Mouse (Mus musculus): Measurements from ENCODE around the gene Pck1. TPM values are rescaled to one million over a fixed set of nuclear protein-coding genes. Genes with fewer than 3 reads are reported as not detected.

Gene Pck1
- total RNA-seq, 2 experiments from 2014 or later: not detected

DNA sequence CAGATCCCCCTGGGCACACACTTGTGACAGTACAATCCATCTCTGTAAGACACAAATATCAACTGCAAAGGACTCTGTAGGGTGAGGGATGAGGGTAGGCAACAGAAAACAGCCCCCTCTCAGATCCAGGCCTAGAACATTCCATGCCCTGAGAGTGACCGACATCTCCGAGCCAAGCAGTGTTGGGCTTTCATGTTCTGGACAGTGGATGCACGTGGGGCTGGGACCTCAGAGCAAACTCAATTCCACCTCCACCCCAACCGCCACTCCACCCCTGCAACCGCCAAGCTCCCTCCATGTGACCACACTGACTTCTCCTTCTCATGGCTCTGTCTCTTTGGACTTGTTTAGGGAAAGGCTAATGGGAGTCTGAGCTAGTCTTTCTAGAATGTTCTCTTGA, 19.1 kb downstream of the Pck1 start:
- no peak for ATAC-seq (replicated peaks; ENCODE audit: low FRiP score, poor library complexity, severe bottlenecking)

DNA sequence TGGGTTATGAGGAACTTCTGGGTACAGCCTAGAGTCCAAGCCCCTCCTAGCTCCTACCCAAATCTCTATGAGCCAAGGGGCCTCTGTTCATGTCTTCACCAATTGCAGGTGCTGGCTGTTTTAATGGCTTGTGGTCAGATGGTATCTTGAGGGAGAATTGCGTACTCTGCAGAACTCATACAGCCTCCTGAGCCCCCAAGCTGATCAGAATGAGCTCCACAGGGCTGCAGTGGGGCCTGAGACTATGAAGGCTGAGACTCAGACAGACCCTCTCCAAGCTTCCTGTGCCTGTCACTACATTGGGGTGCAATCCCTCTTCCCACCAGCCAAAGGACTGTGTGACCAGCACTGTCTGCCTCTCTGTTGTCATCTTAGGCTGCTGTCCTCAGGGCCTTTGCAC, 19.5 kb downstream of the Pck1 start:
- no peak for ATAC-seq (replicated peaks; ENCODE audit: low FRiP score, poor library complexity, severe bottlenecking)

DNA sequence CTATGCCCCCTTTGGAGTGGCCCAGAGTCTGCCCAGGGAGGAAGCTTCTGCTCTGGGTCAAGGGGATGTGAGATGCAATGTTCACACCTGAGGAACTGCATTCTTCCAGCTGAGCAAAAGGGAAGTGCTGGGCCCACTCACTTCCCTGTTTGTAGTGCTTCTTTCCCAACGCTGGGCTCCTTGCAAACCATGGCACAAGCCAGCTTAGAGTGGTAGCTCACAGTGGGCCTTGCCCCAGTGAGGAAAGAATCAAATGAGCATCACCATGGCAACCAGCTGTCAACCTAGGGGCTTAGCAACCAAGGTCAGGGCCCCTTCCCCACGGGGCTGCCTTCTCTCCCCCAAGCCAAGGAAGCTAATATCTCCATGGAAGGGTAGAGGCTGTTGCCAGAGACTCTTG, 20.2 kb downstream of the Pck1 start:
- ATAC-seq (replicated peaks; ENCODE audit: low FRiP score, poor library complexity, severe bottlenecking): no peak

DNA sequence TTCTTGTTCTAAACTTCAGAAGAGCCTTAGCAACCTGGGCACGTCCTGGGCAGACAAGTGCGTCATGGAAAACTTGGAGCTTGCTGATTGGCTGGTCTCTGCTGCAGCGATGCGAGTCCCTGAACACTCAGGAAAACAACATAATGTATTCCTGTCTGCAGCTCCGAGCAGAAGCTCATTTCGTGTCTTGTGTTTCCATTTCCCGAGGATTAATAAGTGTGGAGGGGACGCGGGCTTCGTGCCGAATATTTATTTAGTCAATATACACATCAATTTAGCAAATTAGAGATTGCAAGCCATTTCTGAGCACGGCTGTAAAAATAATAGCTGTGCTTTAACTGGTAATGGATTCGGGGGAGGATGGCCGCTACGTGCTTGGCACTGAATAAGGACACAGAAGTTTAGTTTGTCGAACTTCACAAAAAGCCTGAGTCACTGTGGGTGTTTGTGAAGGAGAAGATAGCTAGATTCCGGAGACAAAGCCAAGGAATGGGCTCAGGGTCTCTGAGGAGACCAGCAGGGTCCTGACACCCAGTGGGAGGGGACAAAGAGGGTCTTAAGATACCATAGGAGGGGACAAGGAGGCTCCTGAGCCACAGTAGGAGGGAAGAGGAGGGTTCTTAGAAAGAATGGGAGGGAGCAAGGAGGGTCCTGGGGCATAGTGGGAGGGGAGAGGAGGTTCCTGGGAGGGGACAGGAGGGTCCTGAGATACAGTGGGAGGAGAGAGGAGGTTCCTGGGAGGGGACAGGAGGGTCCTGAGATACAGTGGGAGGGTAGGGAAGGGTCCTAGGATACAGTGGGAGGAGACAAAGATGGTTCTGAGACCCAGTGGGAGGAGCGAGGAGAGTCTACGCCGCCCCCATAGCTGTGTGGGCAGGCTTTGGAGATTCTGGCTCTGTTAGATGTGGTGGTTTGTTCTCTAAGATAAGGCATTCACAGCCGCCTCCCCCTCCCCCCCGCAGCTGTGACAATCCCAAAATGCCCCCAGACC, 21.0 kb downstream of the Pck1 start:
- no peak for ATAC-seq (replicated peaks; ENCODE audit: low FRiP score, poor library complexity, severe bottlenecking)

DNA sequence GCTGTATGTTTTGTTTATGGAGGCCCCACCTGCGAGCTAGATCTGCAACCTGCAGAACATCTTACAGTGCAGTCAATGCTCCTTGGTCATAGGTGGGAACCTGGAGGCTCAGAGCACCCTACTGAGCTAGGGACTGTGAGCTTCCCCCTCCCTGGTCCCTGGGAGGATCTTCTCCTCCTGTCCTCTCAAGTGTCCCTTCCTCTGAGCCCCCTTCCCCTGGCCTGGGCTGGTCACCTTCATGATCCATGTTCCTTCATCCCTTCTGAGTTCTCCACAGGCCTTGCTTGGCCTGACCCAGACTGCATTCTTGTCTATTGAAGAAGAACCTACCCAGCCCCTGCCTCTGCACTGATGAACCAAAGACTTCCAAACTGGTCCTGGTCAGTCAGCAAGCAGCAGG, 21.7 kb downstream of the Pck1 start:
- ATAC-seq (replicated peaks; ENCODE audit: low FRiP score, poor library complexity, severe bottlenecking): no peak

DNA sequence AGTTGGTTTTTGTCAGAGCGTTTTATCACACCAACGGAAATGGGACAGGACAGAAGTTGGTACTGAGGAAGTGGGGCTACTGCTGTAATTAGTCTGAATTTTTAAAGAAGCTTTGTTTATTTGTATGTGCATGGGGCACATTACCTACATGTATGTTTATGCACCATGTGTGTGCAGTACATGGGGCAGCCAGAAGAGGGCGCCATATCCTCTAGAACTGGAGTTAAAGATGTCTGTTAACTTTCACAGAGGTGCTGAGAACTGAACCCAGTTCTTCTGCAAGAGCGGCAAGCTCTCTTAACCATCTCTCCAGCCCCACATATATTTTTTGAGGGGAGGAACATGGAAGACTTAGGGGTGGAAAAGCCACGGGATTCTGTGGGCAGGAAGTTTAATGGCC, 22.9 kb downstream of the Pck1 start:
- ATAC-seq (replicated peaks; ENCODE audit: low FRiP score, poor library complexity, severe bottlenecking): no peak

DNA sequence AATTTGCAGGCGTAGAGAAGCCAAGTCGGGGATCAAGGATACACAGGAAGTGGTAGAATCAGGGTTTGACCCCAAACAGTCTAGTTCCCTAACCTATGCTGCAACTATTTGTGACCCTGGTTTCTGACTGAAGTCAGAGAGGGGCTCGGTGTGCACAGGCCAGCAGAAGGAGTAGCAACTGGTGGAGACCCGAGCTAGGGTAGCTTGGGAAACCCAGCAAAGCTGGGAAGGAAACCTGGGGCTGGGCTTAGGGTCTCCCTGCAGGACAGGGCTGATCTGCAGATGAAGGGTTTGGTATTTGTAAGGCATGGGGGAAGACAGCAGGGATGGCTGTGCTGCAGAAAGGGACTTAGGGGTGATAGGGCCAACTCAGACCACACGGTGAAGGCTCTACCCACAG, 24.6 kb downstream of the Pck1 start:
- ATAC-seq (replicated peaks; ENCODE audit: low FRiP score, poor library complexity, severe bottlenecking): no peak

DNA sequence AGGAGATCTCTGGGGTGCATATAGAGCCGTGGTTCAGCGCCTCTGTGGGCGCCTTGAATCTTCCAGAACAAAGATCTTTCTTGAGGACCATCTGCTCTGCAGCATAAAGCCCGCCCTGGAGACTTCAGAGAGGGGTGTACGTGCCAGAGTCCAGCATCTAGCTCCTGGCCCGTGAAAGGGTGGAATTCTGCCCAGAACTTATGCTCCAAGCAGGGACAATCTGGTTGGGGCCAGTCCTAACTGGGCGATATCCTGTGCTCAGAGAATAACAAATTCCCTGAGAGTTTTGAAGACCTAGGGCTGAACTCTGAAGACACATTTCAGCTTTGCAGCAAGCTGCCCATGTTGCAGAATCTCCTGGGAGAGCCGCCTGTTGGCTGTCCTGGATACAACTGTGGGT, 25.1 kb downstream of the Pck1 start:
- ATAC-seq (replicated peaks; ENCODE audit: low FRiP score, poor library complexity, severe bottlenecking): no peak

DNA sequence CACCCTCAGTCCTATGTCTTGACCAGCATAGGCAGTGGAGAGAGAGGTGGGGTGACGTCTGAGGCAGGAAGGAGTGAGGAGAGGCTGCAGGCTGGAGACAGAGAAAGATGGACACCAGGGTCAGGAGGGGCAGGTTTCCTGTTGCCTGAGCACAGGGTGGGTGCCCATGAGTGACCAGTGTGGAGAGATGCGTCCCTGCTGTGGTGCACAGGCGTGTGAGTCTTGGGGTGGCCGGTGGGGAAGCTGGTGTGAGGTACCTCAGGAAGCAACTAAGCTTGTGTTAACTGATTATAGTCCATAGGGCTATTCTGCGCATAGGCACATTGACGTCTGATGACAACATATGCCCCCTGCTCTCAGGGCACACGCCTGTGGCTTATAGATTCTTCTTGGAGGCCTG, 26.2 kb downstream of the Pck1 start:
- ATAC-seq (replicated peaks; ENCODE audit: low FRiP score, poor library complexity, severe bottlenecking): no peak

DNA sequence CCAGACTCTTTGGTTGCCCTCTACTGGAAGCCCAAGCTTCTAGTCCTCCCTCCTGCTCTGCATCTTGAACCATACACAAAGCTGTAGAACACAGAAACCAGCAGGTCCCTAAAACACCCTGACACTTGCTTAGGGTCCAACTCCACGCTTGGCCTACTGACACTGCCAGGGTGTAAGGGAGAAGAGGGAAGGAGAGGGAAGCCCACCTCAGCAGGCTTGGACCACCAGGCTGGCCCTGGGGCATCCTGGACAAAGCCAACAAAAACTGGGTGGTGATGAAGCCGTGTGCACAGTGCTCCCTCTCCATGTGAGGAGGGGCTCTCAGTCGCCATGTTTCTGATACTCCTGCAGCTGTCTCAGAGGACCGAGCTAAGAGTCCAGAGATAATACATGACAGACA, 27.2 kb downstream of the Pck1 start:
- ATAC-seq (replicated peaks; ENCODE audit: low FRiP score, poor library complexity, severe bottlenecking): no peak

DNA sequence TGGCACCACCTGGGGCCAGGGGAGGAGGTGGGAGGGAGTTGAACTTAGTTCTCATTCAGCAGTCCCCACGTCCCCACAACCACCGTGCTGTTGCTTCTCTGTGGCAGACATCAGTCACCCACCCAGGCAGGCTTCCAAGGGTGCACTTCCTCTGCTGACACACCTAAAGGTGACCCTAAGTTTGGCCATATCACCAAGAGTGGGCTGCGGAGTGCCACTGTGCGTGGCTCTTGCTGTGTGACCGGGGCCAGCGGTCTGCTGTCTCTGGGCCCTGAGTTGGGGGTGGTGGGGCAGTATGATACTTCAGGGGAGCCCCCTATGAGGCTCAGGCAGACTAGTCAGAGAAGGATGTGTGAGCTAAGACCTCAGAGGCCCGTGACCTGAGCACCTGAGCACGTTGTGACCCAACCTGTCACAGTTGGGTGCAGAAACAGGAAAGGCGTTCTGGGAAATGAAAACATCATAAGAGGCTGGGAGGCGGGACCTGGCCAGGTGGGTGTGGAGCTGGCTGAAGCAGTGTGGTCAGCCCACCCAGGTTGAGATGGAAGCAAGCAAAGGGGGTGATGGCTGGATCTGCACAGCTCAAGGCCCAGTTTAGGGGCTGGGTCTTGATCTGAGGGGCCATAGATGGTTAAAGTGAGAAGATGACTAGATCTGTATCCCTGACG, 28.0 kb downstream of the Pck1 start:
- no peak for ATAC-seq (replicated peaks; ENCODE audit: low FRiP score, poor library complexity, severe bottlenecking)

DNA sequence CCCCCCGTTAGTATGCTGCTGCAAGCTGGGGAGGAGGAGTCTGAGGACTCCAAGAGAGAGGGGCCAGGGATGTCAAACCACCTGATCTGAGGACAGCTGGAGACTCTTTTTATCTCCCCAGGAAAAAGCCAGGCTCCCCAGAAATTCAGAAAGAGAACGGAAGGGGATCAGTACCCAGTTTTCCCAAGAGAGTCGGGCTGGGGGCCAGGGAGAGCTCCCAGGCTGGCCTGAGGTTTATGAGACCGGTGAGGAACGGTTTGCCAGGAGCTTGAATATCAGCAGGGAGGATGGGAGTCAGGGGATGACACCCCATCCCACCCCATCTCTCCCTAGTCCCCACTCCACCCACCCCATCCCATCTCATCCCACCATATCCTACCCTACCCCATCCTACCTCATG, 28.6 kb downstream of the Pck1 start:
- no peak for ATAC-seq (replicated peaks; ENCODE audit: low FRiP score, poor library complexity, severe bottlenecking)

DNA sequence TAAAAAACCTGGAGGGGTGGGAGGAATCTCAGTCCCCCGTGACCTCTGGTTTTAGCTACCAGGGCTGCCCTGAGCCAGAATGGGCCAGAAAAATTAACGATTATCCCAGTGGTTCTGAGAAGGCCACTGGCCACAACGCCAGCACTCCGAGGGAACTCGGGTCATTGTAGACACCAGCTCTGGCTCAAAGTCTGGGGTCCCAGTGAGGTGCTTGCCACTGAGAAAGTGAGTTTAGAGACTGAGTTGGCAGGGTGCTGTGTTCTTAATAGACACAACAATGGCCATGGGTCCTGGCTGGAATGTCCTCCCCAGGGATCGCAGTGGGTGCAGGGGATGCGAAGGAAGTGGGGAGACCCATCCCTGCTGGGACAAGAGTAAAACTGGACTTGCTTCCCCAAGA, 29.1 kb downstream of the Pck1 start:
- no peak for ATAC-seq (replicated peaks; ENCODE audit: low FRiP score, poor library complexity, severe bottlenecking)

DNA sequence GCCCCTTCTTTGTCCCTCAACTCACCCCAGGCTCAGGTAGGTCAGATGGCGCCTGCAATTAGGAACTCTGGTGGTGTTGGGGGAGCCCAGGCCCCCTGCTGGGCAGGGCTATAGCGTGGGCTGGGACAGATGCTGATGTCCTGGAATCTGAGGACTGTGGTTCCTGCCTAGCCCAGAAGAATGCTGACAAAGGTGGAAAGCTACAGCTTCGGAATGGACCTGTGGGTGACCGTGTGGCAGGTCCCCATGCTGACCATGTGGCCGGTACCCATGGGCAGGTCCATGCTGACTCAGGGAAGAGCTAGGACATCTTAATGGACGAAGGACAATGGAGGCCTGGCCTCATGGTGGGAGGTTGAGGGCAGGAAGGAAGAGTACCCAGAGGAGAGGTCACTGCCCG, 29.9 kb downstream of the Pck1 start:
- ATAC-seq (replicated peaks; ENCODE audit: low FRiP score, poor library complexity, severe bottlenecking): no peak

DNA sequence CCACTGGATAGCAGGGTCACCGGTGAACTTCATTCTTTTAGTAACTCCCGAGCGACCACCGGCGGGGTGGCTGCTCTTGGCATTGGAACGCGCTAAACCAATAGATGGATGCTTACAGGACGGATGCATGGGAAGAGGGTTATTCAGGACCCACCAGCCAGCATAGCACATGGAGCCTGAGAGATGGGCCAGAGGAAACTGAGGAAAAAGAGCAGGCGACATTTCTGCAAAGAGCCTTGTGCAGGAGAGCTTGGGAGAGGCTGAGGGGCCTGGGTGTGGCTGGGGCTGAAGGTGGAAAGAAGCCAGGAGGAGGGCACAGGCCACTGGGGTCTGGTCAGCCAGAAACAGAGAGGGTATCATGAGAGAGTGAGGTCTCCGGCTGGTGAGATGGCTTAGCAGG, 30.5 kb downstream of the Pck1 start:
- ATAC-seq (replicated peaks; ENCODE audit: low FRiP score, poor library complexity, severe bottlenecking): no peak

DNA sequence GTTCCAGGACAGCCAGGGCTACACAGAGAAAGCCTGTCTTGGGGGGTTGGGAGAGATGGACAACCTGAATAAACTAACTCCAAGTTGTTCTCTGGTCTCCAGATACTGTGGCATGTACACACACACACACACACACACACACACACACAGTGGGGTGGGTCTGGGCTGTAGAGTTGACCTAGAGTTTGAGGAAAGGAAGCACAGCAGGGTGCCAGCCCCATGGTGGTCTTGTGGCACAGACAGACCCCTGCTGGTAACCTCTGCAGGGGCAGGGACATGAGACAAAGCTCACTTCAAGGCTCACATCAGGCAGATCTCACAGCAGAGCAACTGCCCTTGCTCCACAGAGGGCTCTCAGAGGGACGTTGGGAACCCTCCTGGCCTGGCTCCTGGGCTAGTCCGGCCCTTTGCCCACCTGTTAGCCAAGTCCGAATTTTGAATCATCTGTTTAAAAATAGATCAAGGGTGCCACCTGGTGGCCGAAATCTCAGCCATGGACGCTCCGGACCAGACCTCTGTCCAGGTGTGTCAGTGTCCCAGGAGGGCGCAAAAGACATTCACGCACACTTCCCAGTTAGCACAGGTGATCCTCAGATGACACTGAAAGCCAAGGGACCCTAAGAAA, 31.1 kb downstream of the Pck1 start:
- ATAC-seq (replicated peaks; ENCODE audit: low FRiP score, poor library complexity, severe bottlenecking): 0 out of 2 replicates have a peak, but pooled peaks have one; percentile 33

DNA sequence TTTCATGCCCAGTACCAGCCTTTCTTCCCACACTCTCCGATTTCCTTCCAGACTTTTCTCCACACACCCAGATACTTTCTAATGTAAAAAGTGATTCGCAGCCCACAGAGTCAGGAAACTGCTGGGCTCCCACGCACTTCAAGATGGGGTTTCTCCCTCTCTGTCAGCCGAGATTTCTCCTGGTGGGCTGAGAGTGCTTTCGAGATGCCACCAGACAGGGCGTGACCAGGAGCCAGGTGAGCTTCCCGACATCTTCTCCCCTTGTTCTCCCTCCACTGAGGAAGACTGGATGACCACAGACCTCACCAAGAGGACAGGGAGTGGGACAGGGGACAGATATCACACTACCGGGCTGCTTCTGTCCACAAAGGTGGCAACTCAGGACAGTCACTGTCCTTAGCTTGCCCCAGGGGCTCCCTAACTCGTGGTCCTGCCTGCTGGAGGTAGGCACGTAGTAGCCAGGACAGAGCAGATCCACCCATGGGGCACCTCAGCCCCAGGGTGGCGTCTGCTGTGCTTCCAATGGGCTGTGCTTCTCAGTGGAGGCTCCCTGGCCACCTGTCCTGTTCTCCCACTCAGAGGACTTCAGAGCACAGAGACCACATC, 31.7 kb downstream of the Pck1 start:
- ATAC-seq (replicated peaks; ENCODE audit: low FRiP score, poor library complexity, severe bottlenecking): no peak

DNA sequence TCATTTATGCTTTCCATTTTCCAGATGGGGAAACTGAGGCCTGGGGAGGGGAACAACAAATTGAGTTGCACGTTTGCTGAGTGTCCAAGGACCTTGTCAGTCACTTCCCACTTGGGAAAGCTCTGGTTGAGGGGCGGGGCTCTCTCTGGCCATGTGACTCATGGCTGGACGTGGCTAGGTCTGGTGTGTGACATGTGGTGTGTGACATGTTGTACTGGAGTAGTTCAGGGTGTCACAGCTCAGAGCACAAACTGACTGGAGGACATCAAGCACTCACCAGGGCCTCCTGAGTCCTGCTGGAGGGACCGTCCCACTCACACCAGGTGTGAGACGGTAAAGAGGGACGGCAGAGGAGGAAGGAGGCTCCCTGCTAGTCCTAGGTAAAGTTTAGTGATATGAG, 32.4 kb downstream of the Pck1 start:
- no peak for ATAC-seq (replicated peaks; ENCODE audit: low FRiP score, poor library complexity, severe bottlenecking)

DNA sequence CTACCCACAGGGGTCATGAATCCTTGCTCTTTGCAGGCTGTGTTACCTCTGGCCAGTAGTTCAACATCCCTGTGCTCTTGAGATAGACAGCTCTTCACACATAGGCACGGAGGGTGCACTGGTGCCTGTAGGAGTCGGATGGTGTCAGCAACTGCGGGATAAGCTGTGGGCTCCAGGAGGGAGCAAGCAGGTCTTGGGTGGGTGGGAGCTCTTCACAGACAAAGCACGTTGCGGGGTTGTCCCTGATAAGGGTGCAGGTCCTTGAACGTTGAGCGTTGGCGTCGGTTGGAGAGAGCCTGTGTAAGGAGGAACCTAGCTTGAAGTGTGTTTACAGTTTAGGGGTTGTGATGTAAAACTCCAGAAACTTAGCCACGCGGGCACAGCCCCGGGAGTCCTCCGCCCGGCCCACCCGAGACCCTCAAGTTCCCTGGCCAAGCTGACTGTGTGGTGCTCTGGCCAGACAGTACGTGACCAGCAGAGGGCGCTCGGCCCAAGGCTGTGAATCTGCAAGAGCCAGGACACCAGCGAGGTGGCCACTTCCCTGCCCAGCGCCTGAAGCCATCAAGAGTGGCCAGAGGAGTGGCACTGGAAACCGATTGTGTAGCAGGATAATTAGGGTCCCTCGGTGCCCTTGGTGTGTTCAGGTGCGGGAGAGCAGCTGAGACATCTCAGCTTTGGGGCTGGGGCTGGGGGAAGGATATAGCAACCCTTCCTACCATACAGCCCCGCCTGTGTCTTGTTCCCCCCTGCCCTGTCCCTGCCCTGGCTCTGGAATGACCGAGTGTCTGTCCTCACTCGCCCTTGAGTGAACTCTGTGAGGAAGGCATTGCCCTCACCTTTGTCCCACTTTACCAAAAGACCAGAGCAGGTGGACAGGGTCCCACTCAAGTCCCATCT, 33.4 kb downstream of the Pck1 start:
- peak; percentile 66 for ATAC-seq (replicated peaks; ENCODE audit: low FRiP score, poor library complexity, severe bottlenecking)
